Mouse (Mus musculus) hindlimb bud, embryonic 11.5 days (tissue): ENCODE results near the gene Dcaf6.

Experiments used
- DNase-seq: peaks from one replicate; pipeline ENCODE4 v3.0.0-alpha.2; 2012; ENCODE audit warnings: low read depth, low spot score; ENCODE audit errors: extremely low spot score

The Dcaf6 gene

GRCm38 (mm10) chr1:165460360-165460800 lies at the start of gene Dcaf6, which contains the start of gene Mpc2:
TSS of gene Dcaf6 (minus strand) at chr1:165460475.
TSS of gene Mpc2 (plus strand) at chr1:165460637.
- peak; percentile 85 for DNase-seq

- no peak for DNase-seq
Observed at GRCm38 (mm10) chr1:165506303-165506702, 46.0 kb upstream of the Dcaf6 start.

GRCm38 (mm10) chr1:165503307-165504024 lies 43.2 kb upstream of the Dcaf6 start:
- peak; percentile 10 for DNase-seq

- no peak for DNase-seq
Observed at GRCm38 (mm10) chr1:165498856-165499255, 38.6 kb upstream of the Dcaf6 start.

- no peak for DNase-seq
Observed at GRCm38 (mm10) chr1:165489197-165489596, 28.9 kb upstream of the Dcaf6 start.

GRCm38 (mm10) chr1:165486108-165486507 lies 25.8 kb upstream of the Dcaf6 start:
- no peak for DNase-seq

- DNase-seq = no peak
Observed at GRCm38 (mm10) chr1:165484688-165485233, 24.5 kb upstream of the Dcaf6 start, which contains the start of gene Adcy10. TSS of gene Adcy10 (plus strand) at chr1:165485183.

- no peak for DNase-seq
Observed at GRCm38 (mm10) chr1:165471490-165471889, 11.2 kb upstream of the Dcaf6 start.

GRCm38 (mm10) chr1:165469717-165470116 lies 9.4 kb upstream of the Dcaf6 start:
- no peak for DNase-seq

GRCm38 (mm10) chr1:165468971-165469370 lies 8.7 kb upstream of the Dcaf6 start:
- no peak for DNase-seq

- no peak for DNase-seq
Observed at GRCm38 (mm10) chr1:165464574-165464973, 4.3 kb upstream of the Dcaf6 start.

GRCm38 (mm10) chr1:165462861-165463260 lies 2.6 kb upstream of the Dcaf6 start:
- no peak for DNase-seq

- DNase-seq = no peak
Observed at GRCm38 (mm10) chr1:165461681-165462080, 1.4 kb upstream of the Dcaf6 start.

- DNase-seq = peak; percentile 92
Observed at GRCm38 (mm10) chr1:165460801-165461377, 614 bp upstream of the Dcaf6 start.

- peak; percentile 5 for DNase-seq
Observed at GRCm38 (mm10) chr1:165459503-165460181, 633 bp downstream of the Dcaf6 start.

- DNase-seq = peak; percentile 26
Observed at GRCm38 (mm10) chr1:165459041-165459502, 1.2 kb downstream of the Dcaf6 start.

- DNase-seq = no peak
Observed at GRCm38 (mm10) chr1:165441719-165442118, 18.6 kb downstream of the Dcaf6 start.

- no peak for DNase-seq
Observed at GRCm38 (mm10) chr1:165441201-165441600, 19.1 kb downstream of the Dcaf6 start.

GRCm38 (mm10) chr1:165440788-165441187 lies 19.5 kb downstream of the Dcaf6 start:
- no peak for DNase-seq

- no peak for DNase-seq
Observed at GRCm38 (mm10) chr1:165438289-165439021, 21.8 kb downstream of the Dcaf6 start.

GRCm38 (mm10) chr1:165432883-165433282 lies 27.4 kb downstream of the Dcaf6 start:
- no peak for DNase-seq
